Mouse (Mus musculus) heart, embryonic 11.5 days (tissue): ENCODE measurements around the gene Prune2. TPM values are rescaled to one million over a fixed set of nuclear protein-coding genes. Genes with fewer than 3 reads are reported as not detected.

Source experiments
- ATAC-seq: fragments of 200-750 bp; cut with Nextera tagmentation; replicated peaks from 2 replicates; pipeline ENCODE4 v1.8.0; 2017; ENCODE audit warnings: moderate library complexity; ENCODE audit not compliant: insufficient number of reproducible peaks, low FRiP score, low TSS enrichment
- H3K27ac ChIP-seq: fragments of 300-500 bp; sonication (generic); 2 replicates; pipeline ENCODE4 v1.5.1; 2014; ENCODE audit warnings: mild to moderate bottlenecking, low read depth, low read length
- H3K27me3 ChIP-seq: fragments of 300-500 bp; sonication (generic); 2 replicates; pipeline ENCODE4 v1.6.1; 2014; ENCODE audit warnings: mild to moderate bottlenecking, low read length, mixed read lengths; ENCODE audit not compliant: control insufficient read depth, insufficient read depth
- H3K36me3 ChIP-seq: fragments of 300-500 bp; sonication (generic); 2 replicates; pipeline ENCODE4 v1.6.1; 2014; ENCODE audit warnings: mild to moderate bottlenecking, low read length, moderate library complexity, mixed read lengths; ENCODE audit not compliant: control insufficient read depth, insufficient read depth
- H3K4me1 ChIP-seq: fragments of 300-500 bp; sonication (generic); 2 replicates; pipeline ENCODE4 v1.6.1; 2014; ENCODE audit warnings: low read length; ENCODE audit not compliant: control insufficient read depth, insufficient read depth
- H3K4me2 ChIP-seq: fragments of 300-500 bp; sonication (generic); 2 replicates; pipeline ENCODE4 v1.6.1; 2014; ENCODE audit warnings: mild to moderate bottlenecking, moderate library complexity
- H3K4me3 ChIP-seq: fragments of 300-500 bp; sonication (generic); 2 replicates; pipeline ENCODE4 v1.5.1; 2014; ENCODE audit warnings: low read depth, low read length
- H3K9ac ChIP-seq: fragments of 300-500 bp; sonication (generic); 2 replicates; pipeline ENCODE4 v1.6.1; 2014; ENCODE audit warnings: mild to moderate bottlenecking, low read depth, low read length, moderate library complexity
- H3K9me3 ChIP-seq: fragments of 300-500 bp; sonication (generic); replicated peaks from 2 replicates; pipeline ENCODE4 v1.6.1; 2016; ENCODE audit warnings: low read length; ENCODE audit not compliant: control insufficient read depth
- whole genome bisulfite sequencing: fragments of 180-500 bp; shearing (Covaris S2); extraction: QIAGEN DNeasy Blood & Tissue Kit; methylation state at CpG from one replicate; pipeline ENCODE4 v1.1.7; 2014; ENCODE audit not compliant: insufficient replicate concordance; 5-methylcytosine and 5-hydroxymethylcytosine counted together
- polyA plus RNA-seq: library from polyadenylated mRNA; unstranded; fragments of >200 nt; fragmentation: Nextera tagmentation; extraction: Ambion mirVana; gene quantifications from 2 replicates; pipeline ENCODE4 v1.2.1, GENCODE M21; 2014

Gene Prune2
- polyA plus RNA-seq, 1 experiment from 2014 or later = 9.8 TPM

GRCm38 (mm10) chr19:17097210-17097609 is 141.3 kb downstream of the Prune2 start:
- WGBS = 74% methylated on average over 6 of the region's 6 CpGs
- Histone ChIP-seq H3K4me2 (no peak overlapping the region), H3K4me1 (no peaks in the 10 kb centered on the region), H3K27ac (no peak overlapping the region), H3K36me3 (no peaks in the 10 kb centered on the region), H3K9ac (no peak overlapping the region), H3K4me3 (no peak overlapping the region), H3K27me3 (no peaks in the 10 kb centered on the region), H3K9me3 (no peaks in the 10 kb centered on the region)
- no peak for ATAC-seq

GRCm38 (mm10) chr19:17108782-17109181 is 152.9 kb downstream of the Prune2 start:
- Histone ChIP-seq H3K27ac (no peak overlapping the region), H3K9ac (no peak overlapping the region), H3K36me3 (no peaks in the 10 kb centered on the region), H3K4me2 (no peak overlapping the region), H3K4me1 (no peaks in the 10 kb centered on the region), H3K27me3 (no peaks in the 10 kb centered on the region), H3K4me3 (no peak overlapping the region), H3K9me3 (no peaks in the 10 kb centered on the region)
- WGBS = 75% methylated on average over 8 of the region's 8 CpGs
- ATAC-seq = no peak

- 58% methylated on average over 12 of the region's 12 CpGs for WGBS
- no peak for ATAC-seq
- Histone ChIP-seq H3K4me2 (no peak overlapping the region), H3K36me3 (no peaks in the 10 kb centered on the region), H3K4me3 (no peak overlapping the region), H3K27ac (no peak overlapping the region), H3K9ac (no peak overlapping the region), H3K9me3 (no peaks in the 10 kb centered on the region), H3K27me3 (0 out of 2 replicates have a peak, but pooled peaks cover 2% of the 10 kb centered on the region), H3K4me1 (no peaks in the 10 kb centered on the region)
These were observed 168.3 kb downstream of the Prune2 start for GRCm38 (mm10) chr19:17124034-17124735.

GRCm38 (mm10) chr19:17125380-17125779 is 169.5 kb downstream of the Prune2 start:
- Histone ChIP-seq H3K4me2 (no peak overlapping the region), H3K4me3 (no peak overlapping the region), H3K27me3 (0 out of 2 replicates have a peak, but pooled peaks cover 2% of the 10 kb centered on the region), H3K9ac (no peak overlapping the region), H3K36me3 (no peaks in the 10 kb centered on the region), H3K4me1 (no peaks in the 10 kb centered on the region), H3K9me3 (no peaks in the 10 kb centered on the region), H3K27ac (no peak overlapping the region)
- no peak for ATAC-seq
- WGBS = 63% methylated on average over 7 of the region's 7 CpGs

GRCm38 (mm10) chr19:17130544-17130943 is 174.6 kb downstream of the Prune2 start:
- H3K27ac ChIP-seq = no peak overlapping the region
- H3K9ac ChIP-seq = no peak overlapping the region
- H3K4me3 ChIP-seq = no peak overlapping the region
- H3K4me1 ChIP-seq = no peaks in the 10 kb centered on the region
- no peak for ATAC-seq
- H3K27me3 ChIP-seq = no peaks in the 10 kb centered on the region
- 81% methylated on average over 3 of the region's 3 CpGs for WGBS
- no peaks in the 10 kb centered on the region for H3K36me3 ChIP-seq
- no peak overlapping the region for H3K4me2 ChIP-seq
- H3K9me3 ChIP-seq = no peaks in the 10 kb centered on the region

- peak overlapping the region; percentile 66 for H3K9ac ChIP-seq
- H3K9me3 ChIP-seq = no peaks in the 10 kb centered on the region
- peak; percentile 61; the same call in 1 of the 2 replicates for ATAC-seq
- no peaks in the 10 kb centered on the region for H3K36me3 ChIP-seq
- H3K27ac ChIP-seq = no peak overlapping the region
- no peaks in the 10 kb centered on the region for H3K4me1 ChIP-seq
- 11% methylated on average over 21 of the region's 21 CpGs for WGBS
- peak overlapping the region; percentile 78 for H3K4me2 ChIP-seq
- H3K4me3 ChIP-seq = peak overlapping the region; percentile 55
- H3K27me3 ChIP-seq = peaks cover 7% of the 10 kb centered on the region
These were observed 181.0 kb downstream of the Prune2 start for GRCm38 (mm10) chr19:17136677-17137460.

GRCm38 (mm10) chr19:17137656-17138055 is 181.7 kb downstream of the Prune2 start:
- H3K9me3 ChIP-seq = no peaks in the 10 kb centered on the region
- peaks cover 7% of the 10 kb centered on the region for H3K27me3 ChIP-seq
- 35% methylated on average over 1 of the region's 2 CpGs for WGBS
- no peak overlapping the region for H3K4me3 ChIP-seq
- H3K4me1 ChIP-seq = no peaks in the 10 kb centered on the region
- no peak for ATAC-seq
- H3K4me2 ChIP-seq = peak overlapping the region; percentile 78
- H3K36me3 ChIP-seq = no peaks in the 10 kb centered on the region
- H3K27ac ChIP-seq = no peak overlapping the region
- no peak overlapping the region for H3K9ac ChIP-seq

- Histone ChIP-seq H3K36me3 (no peaks in the 10 kb centered on the region), H3K27me3 (peaks cover 7% of the 10 kb centered on the region), H3K27ac (no peak overlapping the region), H3K4me1 (no peaks in the 10 kb centered on the region), H3K4me3 (no peak overlapping the region), H3K9ac (no peak overlapping the region), H3K9me3 (no peaks in the 10 kb centered on the region), H3K4me2 (no peak overlapping the region)
- 29% methylated on average over 10 of the region's 10 CpGs for WGBS
- ATAC-seq = no peak
These were observed 182.4 kb downstream of the Prune2 start for GRCm38 (mm10) chr19:17138144-17138915.
